9 mouse cellular contexts compared by ENCODE assay signal in genomic region chr17:56022131-56022988, GRCm38 (mm10). TPM values are rescaled to one million over a fixed set of nuclear protein-coding genes. Genes with fewer than 3 reads are reported as not detected.
DNase-seq lines count a peak whose midpoint lies in the region; ATAC-seq and TF ChIP-seq lines count a peak whose summit lies in the region.
"Had no signal": no experiment of that assay in that cellular context is flagged by ENCODE, and none has a peak within 500 bp of the region (broad histone marks: within the 10 kb centered on the region; RNA-seq: fewer than 3 reads in every experiment).

No protein-coding gene starts in this region.

- peaks cover 48% of the 10 kb centered on the region for H3K36me3 ChIP-seq in heart, embryonic 13.5 days
- peaks cover 5% of the 10 kb centered on the region for H3K36me3 ChIP-seq in thymus, adult 2 months (ENCODE audit: control insufficient read depth, insufficient read depth, low read length)
- H3K36me3 ChIP-seq in stomach, embryonic 14.5 days (ENCODE audit: control insufficient read depth, insufficient read depth, low read length): peaks cover 22% of the 10 kb centered on the region
- peaks cover 32% of the 10 kb centered on the region for H3K36me3 ChIP-seq in intestine, postnatal 0 days (ENCODE audit: control insufficient read depth, insufficient read depth)

- H3K9me3 ChIP-seq in heart, embryonic 13.5 days: no peaks in the 10 kb centered on the region
- H3K9me3 ChIP-seq in stomach, embryonic 14.5 days (ENCODE audit: control insufficient read depth, low read depth, low read length): no peaks in the 10 kb centered on the region
- H3K9me3 ChIP-seq in intestine, postnatal 0 days (ENCODE audit: control insufficient read depth): no peaks in the 10 kb centered on the region
- H3K9me3 ChIP-seq: lung, embryonic 15.5 days had no signal

- no peak overlapping the region for H3K9ac ChIP-seq in heart, embryonic 13.5 days
- H3K9ac ChIP-seq in stomach, embryonic 14.5 days (replicated peaks; ENCODE audit: low read depth, low read length): 0 out of 2 replicates have a peak overlapping the region, but pooled peaks have one; percentile 10
- H3K9ac ChIP-seq in intestine, postnatal 0 days (ENCODE audit: low read depth, low read length): no peak overlapping the region
- H3K9ac ChIP-seq: lung, embryonic 15.5 days had no signal

- no peaks in the 10 kb centered on the region for H3K27me3 ChIP-seq in heart, embryonic 13.5 days (replicated peaks)
- no peaks in the 10 kb centered on the region for H3K27me3 ChIP-seq in thymus, adult 2 months (ENCODE audit: control insufficient read depth, insufficient read depth, low read length)
- H3K27me3 ChIP-seq in stomach, embryonic 14.5 days (ENCODE audit: control insufficient read depth, insufficient read depth, low read length): no peaks in the 10 kb centered on the region
- H3K27me3 ChIP-seq in intestine, postnatal 0 days (replicated peaks; ENCODE audit: control insufficient read depth, insufficient read depth, low read length): no peaks in the 10 kb centered on the region
- H3K27me3 ChIP-seq: lung, embryonic 15.5 days had no signal

- no peak overlapping the region for H3K4me3 ChIP-seq in heart, embryonic 13.5 days
- H3K4me3 ChIP-seq in thymus, adult 2 months (ENCODE audit: control insufficient read depth, insufficient read depth, low read length): no peak overlapping the region
- no peak overlapping the region for H3K4me3 ChIP-seq in stomach, embryonic 14.5 days (ENCODE audit: low read depth, low read length)
- H3K4me3 ChIP-seq in intestine, postnatal 0 days (ENCODE audit: low read depth, low read length): no peak overlapping the region
- H3K4me3 ChIP-seq: lung, embryonic 15.5 days had no signal

- H3K4me1 ChIP-seq in heart, embryonic 13.5 days: peaks cover 66% of the 10 kb centered on the region
- H3K4me1 ChIP-seq in thymus, adult 2 months (replicated peaks; ENCODE audit: control insufficient read depth, insufficient read depth, low read length): peaks cover 67% of the 10 kb centered on the region
- H3K4me1 ChIP-seq in stomach, embryonic 14.5 days (ENCODE audit: control insufficient read depth, insufficient read depth, low read length): no peaks in the 10 kb centered on the region
- no peaks in the 10 kb centered on the region for H3K4me1 ChIP-seq in intestine, postnatal 0 days (replicated peaks; ENCODE audit: control insufficient read depth, insufficient read depth, low read length)

- DNase-seq in heart, postnatal 4 days: no peak
- DNase-seq in thymus, adult 2 months: no peak
- no peak for DNase-seq in thymus, postnatal 25 days
- DNase-seq in cerebellum, postnatal 36 days: peak; percentile 73 to 75
- no peak for DNase-seq in right cerebral cortex, postnatal 25 days

- no peak overlapping the region for H3K4me2 ChIP-seq in heart, embryonic 13.5 days
- H3K4me2 ChIP-seq in stomach, embryonic 14.5 days (replicated peaks; ENCODE audit: low read depth, low read length): no peak overlapping the region
- H3K4me2 ChIP-seq in intestine, postnatal 0 days (replicated peaks; ENCODE audit: low read depth): no peak overlapping the region
- H3K4me2 ChIP-seq: lung, embryonic 15.5 days had no signal

- 82% methylated on average over 2 of the region's 2 CpGs for WGBS in heart, embryonic 13.5 days
- 81% methylated on average over 2 of the region's 2 CpGs for WGBS in thymus, adult 2 months
- 72% methylated on average over 2 of the region's 2 CpGs for WGBS in stomach, embryonic 14.5 days
- WGBS in intestine, postnatal 0 days: 78% methylated on average over 2 of the region's 2 CpGs

- TF ChIP-seq CTCF in thymus, adult 2 months (IDR thresholded peaks at IDR 0.05; ENCODE audit: borderline replicate concordance, control insufficient read depth, extremely low read depth, insufficient read depth, low read length, poor library complexity): no peak
- no peak for TF ChIP-seq CTCF in intestine, postnatal 0 days (IDR thresholded peaks at IDR 0.05; ENCODE audit: low read depth)

- 0 out of 2 replicates have a peak overlapping the region, but pooled peaks have one; percentile 54 for H3K27ac ChIP-seq in heart, embryonic 13.5 days (replicated peaks)
- H3K27ac ChIP-seq in thymus, adult 2 months (ENCODE audit: control insufficient read depth, insufficient read depth, low read length): peak overlapping the region; percentile 96
- H3K27ac ChIP-seq in stomach, embryonic 14.5 days (ENCODE audit: low read length): no peak overlapping the region
- H3K27ac ChIP-seq in intestine, postnatal 0 days (ENCODE audit: low read depth, low read length): no peak overlapping the region
- H3K27ac ChIP-seq: lung, embryonic 15.5 days had no signal

- ATAC-seq in heart, embryonic 13.5 days (ENCODE audit: extremely low read depth, insufficient number of reproducible peaks, low FRiP score, low TSS enrichment): no peak
- no peak for ATAC-seq in stomach, embryonic 14.5 days (ENCODE audit: insufficient number of reproducible peaks, insufficient read depth, low FRiP score, low read depth)
- no peak for ATAC-seq in intestine, postnatal 0 days

- TF ChIP-seq POLR2A in thymus, adult 2 months (IDR thresholded peaks at IDR 0.05; ENCODE audit: control insufficient read depth, extremely low read depth, insufficient read depth, low read length, poor library complexity): no peak

RNA-seq across cellular contexts. Expression of gene Sh3gl1, which starts 14.1 kb away (rescaled TPM):
- polyA plus RNA-seq in heart, embryonic 13.5 days (2015; fragmentation: Nextera tagmentation; extraction: Ambion mirVana): 85.0 and 87.6 TPM in 2 replicates
- total RNA-seq in heart, postnatal 4 days (2021): 10 to 100 TPM; 37.8 to 38.5 TPM
- polyA plus RNA-seq in thymus, adult 2 months (2012; rRNA removed): 216 and 248 TPM in 2 replicates
- polyA plus RNA-seq in stomach, embryonic 14.5 days (2014; fragmentation: Nextera tagmentation; extraction: Ambion mirVana): 127 and 136 TPM in 2 replicates
- polyA plus RNA-seq in intestine, postnatal 0 days (2015; fragmentation: Nextera tagmentation; extraction: Ambion mirVana): 92.3 and 97.0 TPM in 2 replicates

RNA-seq across cellular contexts. Expression of gene Mpnd, which starts 16.8 kb away (rescaled TPM):
- polyA plus RNA-seq in heart, embryonic 13.5 days (2015; fragmentation: Nextera tagmentation; extraction: Ambion mirVana): 62.1 and 68.1 TPM in 2 replicates
- 10 to 100 TPM; 42.7 to 44.7 TPM for total RNA-seq in heart, postnatal 4 days (2021)
- 180 and 188 TPM in 2 replicates for polyA plus RNA-seq in thymus, adult 2 months (2012; rRNA removed)
- 97.9 and 102 TPM in 2 replicates for polyA plus RNA-seq in stomach, embryonic 14.5 days (2014; fragmentation: Nextera tagmentation; extraction: Ambion mirVana)
- 41.4 and 43.0 TPM in 2 replicates for polyA plus RNA-seq in intestine, postnatal 0 days (2015; fragmentation: Nextera tagmentation; extraction: Ambion mirVana)

RNA-seq across cellular contexts. Expression of gene Stap2, which starts 17.0 kb away (rescaled TPM):
- 11.9 and 14.6 TPM in 2 replicates for polyA plus RNA-seq in heart, embryonic 13.5 days (2015; fragmentation: Nextera tagmentation; extraction: Ambion mirVana)
- total RNA-seq in heart, postnatal 4 days (2021): 10 to 100 TPM; 13.3 to 15.2 TPM
- 16.4 and 22.2 TPM in 2 replicates for polyA plus RNA-seq in thymus, adult 2 months (2012; rRNA removed)
- 19.7 and 23.8 TPM in 2 replicates for polyA plus RNA-seq in stomach, embryonic 14.5 days (2014; fragmentation: Nextera tagmentation; extraction: Ambion mirVana)
- 82.8 and 84.5 TPM in 2 replicates for polyA plus RNA-seq in intestine, postnatal 0 days (2015; fragmentation: Nextera tagmentation; extraction: Ambion mirVana)

RNA-seq across cellular contexts. Expression of gene Chaf1a, which starts 17.9 kb away (rescaled TPM):
- polyA plus RNA-seq in heart, embryonic 13.5 days (2015; fragmentation: Nextera tagmentation; extraction: Ambion mirVana): 14.1 and 14.2 TPM in 2 replicates
- 10 to 100 TPM; 13.3 to 14.8 TPM for total RNA-seq in heart, postnatal 4 days (2021)
- 16.9 and 21.4 TPM in 2 replicates for polyA plus RNA-seq in thymus, adult 2 months (2012; rRNA removed)
- 19.2 and 19.6 TPM in 2 replicates for polyA plus RNA-seq in stomach, embryonic 14.5 days (2014; fragmentation: Nextera tagmentation; extraction: Ambion mirVana)
- 4.8 and 5.2 TPM in 2 replicates for polyA plus RNA-seq in intestine, postnatal 0 days (2015; fragmentation: Nextera tagmentation; extraction: Ambion mirVana)

RNA-seq across cellular contexts. Expression of gene Fsd1, which starts 36.1 kb away (rescaled TPM):
- 4.5 and 5.0 TPM in 2 replicates for polyA plus RNA-seq in heart, embryonic 13.5 days (2015; fragmentation: Nextera tagmentation; extraction: Ambion mirVana)
- 1 to 10 TPM in 1 of 2 experiments, under 1 TPM in 1; 0.34 to 1.5 TPM for total RNA-seq in heart, postnatal 4 days (2021)
- polyA plus RNA-seq in thymus, adult 2 months (2012; rRNA removed): 0.26 and 0.62 TPM in 2 replicates
- 13.7 and 17.6 TPM in 2 replicates for polyA plus RNA-seq in stomach, embryonic 14.5 days (2014; fragmentation: Nextera tagmentation; extraction: Ambion mirVana)
- 3.6 and 4.2 TPM in 2 replicates for polyA plus RNA-seq in intestine, postnatal 0 days (2015; fragmentation: Nextera tagmentation; extraction: Ambion mirVana)

Comparison
In these comparisons a context has a peak if more than half of its experiments do, and no peak if none do; other contexts are left out.
1. H3K27ac ChIP-seq: peak in heart, embryonic 13.5 days (single experiment) and thymus, adult 2 months (single experiment); none in stomach, embryonic 14.5 days (single experiment) and intestine, postnatal 0 days (single experiment).
2. DNase-seq: peak in cerebellum, postnatal 36 days (2 of 2); none in heart, postnatal 4 days (single experiment), thymus, adult 2 months (single experiment), thymus, postnatal 25 days (single experiment) and right cerebral cortex, postnatal 25 days (single experiment).